Mouse (Mus musculus) E14TG2a.4 (cell line): ENCODE data around the gene Heatr9.

Experiments used
- CTCF ChIP-seq: conservative IDR thresholded peaks from 2 replicates; pipeline ENCODE4 v1.5.1; 2014; ENCODE audit warnings: low read length
- NANOG ChIP-seq: IDR thresholded peaks from 2 replicates; pipeline ENCODE4 v1.6.1; 2014; ENCODE audit warnings: borderline replicate concordance, low read length, mixed read lengths
- POU5F1 ChIP-seq: IDR thresholded peaks from 2 replicates; pipeline ENCODE4 v1.6.1; 2014; ENCODE audit warnings: low read length, borderline replicate concordance

GRCm38 (mm10) chr11:83509521-83509920, 12.5 kb downstream of the Heatr9 start:
- no peak for TF ChIP-seq CTCF
- TF ChIP-seq NANOG = no peak
- no peak for TF ChIP-seq POU5F1
